Mouse (Mus musculus): ENCODE measurements around the gene Cyp2t4. TPM values are rescaled to one million over a fixed set of nuclear protein-coding genes. Genes with fewer than 3 reads are reported as not detected.

Cyp2t4 gene
- polyA plus RNA-seq, 1 experiment from 2014 or later = 0.06 TPM

- no peak overlapping the region for H3K4me3 ChIP-seq (replicated peaks)
- DNase-seq (no peak), ATAC-seq (ENCODE audit: low read depth) (no peak)
- H3K27ac ChIP-seq = no peak overlapping the region
- no peaks in the 10 kb centered on the region for H3K27me3 ChIP-seq
- H3K4me1 ChIP-seq (replicated peaks) = 0 out of 2 replicates have a peak, but pooled peaks cover 3% of the 10 kb centered on the region
- 73% methylated on average over 22 of the region's 22 CpGs for WGBS (ENCODE audit: insufficient replicate concordance)
- H3K4me2 ChIP-seq = no peak overlapping the region
- H3K9me3 ChIP-seq (replicated peaks) = no peaks in the 10 kb centered on the region; the same call in 1 of the 2 replicates
- no peak overlapping the region for H3K9ac ChIP-seq
- no peaks in the 10 kb centered on the region for H3K36me3 ChIP-seq
Measured at GRCm38 (mm10) chr7:27130521-27131370, 22.8 kb upstream of the Cyp2t4 start.

DNA sequence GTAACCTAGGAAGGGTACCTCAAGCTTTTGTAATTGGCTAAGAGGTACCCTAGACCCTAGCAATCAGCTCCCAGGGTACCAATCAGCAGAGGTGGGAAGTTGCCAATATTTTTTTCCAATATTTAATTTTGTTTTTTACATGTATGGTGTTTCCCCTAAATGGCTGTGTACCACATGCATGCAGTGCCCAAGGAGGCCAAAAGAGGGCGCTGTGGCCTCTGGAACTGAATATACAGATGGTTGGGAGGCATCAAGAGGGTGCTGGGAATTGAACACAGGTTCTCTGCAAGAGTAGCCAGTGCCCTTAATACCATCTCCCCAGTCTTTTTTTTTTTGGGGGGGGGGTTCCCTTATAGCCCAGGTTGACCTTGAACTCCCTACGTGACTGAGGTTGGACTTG, 22.1 kb upstream of the Cyp2t4 start:
- no peak for ATAC-seq (ENCODE audit: low read depth)
- no peak overlapping the region for H3K27ac ChIP-seq
- DNase-seq = no peak
- H3K4me3 ChIP-seq (replicated peaks) = no peak overlapping the region
- H3K27me3 ChIP-seq = no peaks in the 10 kb centered on the region
- no peak overlapping the region for H3K4me2 ChIP-seq
- 53% methylated on average over 2 of the region's 2 CpGs for WGBS (ENCODE audit: insufficient replicate concordance)
- H3K4me1 ChIP-seq (replicated peaks) = 0 out of 2 replicates have a peak, but pooled peaks cover 3% of the 10 kb centered on the region
- H3K9me3 ChIP-seq (replicated peaks) = no peaks in the 10 kb centered on the region; the same call in 1 of the 2 replicates
- no peaks in the 10 kb centered on the region for H3K36me3 ChIP-seq
- H3K9ac ChIP-seq = no peak overlapping the region

- Histone ChIP-seq H3K4me2 (no peak overlapping the region), H3K9me3 (replicated peaks) (no peaks in the 10 kb centered on the region; the same call in 1 of the 2 replicates), H3K4me3 (replicated peaks) (no peak overlapping the region), H3K27me3 (no peaks in the 10 kb centered on the region), H3K36me3 (no peaks in the 10 kb centered on the region), H3K27ac (no peak overlapping the region), H3K4me1 (replicated peaks) (0 out of 2 replicates have a peak, but pooled peaks cover 3% of the 10 kb centered on the region), H3K9ac (no peak overlapping the region)
- 12% methylated on average over 10 of the region's 10 CpGs for WGBS (ENCODE audit: insufficient replicate concordance)
- ATAC-seq (ENCODE audit: low read depth) = no peak
- no peak for DNase-seq
Measured at GRCm38 (mm10) chr7:27132588-27132987, 20.9 kb upstream of the Cyp2t4 start.

- 54% methylated on average over 12 of the region's 12 CpGs for WGBS (ENCODE audit: insufficient replicate concordance)
- no peak for DNase-seq
- ATAC-seq (ENCODE audit: low read depth) = peak; percentile 26; the same call in 1 of the 2 replicates
- H3K4me1 ChIP-seq (replicated peaks) = 0 out of 2 replicates have a peak, but pooled peaks cover 3% of the 10 kb centered on the region
- no peaks in the 10 kb centered on the region for H3K27me3 ChIP-seq
- H3K36me3 ChIP-seq = no peaks in the 10 kb centered on the region
- H3K27ac ChIP-seq = no peak overlapping the region
- H3K9me3 ChIP-seq (replicated peaks) = no peaks in the 10 kb centered on the region; the same call in 1 of the 2 replicates
- no peak overlapping the region for H3K4me2 ChIP-seq
- no peak overlapping the region for H3K4me3 ChIP-seq (replicated peaks)
- H3K9ac ChIP-seq = no peak overlapping the region
Measured at GRCm38 (mm10) chr7:27133156-27133555, 20.4 kb upstream of the Cyp2t4 start.

DNA sequence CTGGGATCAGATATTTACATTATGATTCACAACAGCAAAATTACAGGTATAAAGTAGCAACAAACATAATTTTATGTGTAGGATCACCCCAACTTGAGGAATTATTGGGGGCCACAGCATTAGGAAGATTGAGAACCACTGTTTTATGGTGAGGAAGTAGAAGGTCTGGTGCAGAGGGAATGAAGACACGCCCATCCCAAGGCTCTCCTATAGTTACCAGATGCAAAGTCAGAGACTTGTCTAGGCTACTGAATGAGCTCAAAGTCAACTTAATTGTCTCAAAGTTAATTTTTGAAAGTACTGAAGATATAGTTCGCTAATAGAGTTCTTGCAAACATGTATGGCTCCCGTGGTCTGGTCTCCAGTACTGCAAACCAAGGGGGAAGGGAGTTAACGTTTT, 19.8 kb upstream of the Cyp2t4 start:
- no peak for ATAC-seq (ENCODE audit: low read depth)

GRCm38 (mm10) chr7:27136410-27136996, 17.0 kb upstream of the Cyp2t4 start:
- H3K9me3 ChIP-seq (replicated peaks) = peaks cover 7% of the 10 kb centered on the region
- ATAC-seq (ENCODE audit: low read depth) (no peak), DNase-seq (no peak)
- WGBS (ENCODE audit: insufficient replicate concordance) = 48% methylated on average over 8 of the region's 8 CpGs
- H3K27me3 ChIP-seq = no peaks in the 10 kb centered on the region
- no peak overlapping the region for H3K9ac ChIP-seq
- H3K4me1 ChIP-seq (replicated peaks) = 0 out of 2 replicates have a peak, but pooled peaks cover 3% of the 10 kb centered on the region
- no peaks in the 10 kb centered on the region for H3K36me3 ChIP-seq
- no peak overlapping the region for H3K27ac ChIP-seq
- no peak overlapping the region for H3K4me3 ChIP-seq (replicated peaks)
- H3K4me2 ChIP-seq = no peak overlapping the region

More for the DNA sequence above, 19.8 kb upstream of the Cyp2t4 start:
- Histone ChIP-seq H3K36me3 (no peaks in the 10 kb centered on the region), H3K4me2 (no peak overlapping the region), H3K27me3 (no peaks in the 10 kb centered on the region), H3K9me3 (replicated peaks) (no peaks in the 10 kb centered on the region; the same call in 1 of the 2 replicates), H3K4me3 (replicated peaks) (no peak overlapping the region), H3K9ac (no peak overlapping the region), H3K4me1 (replicated peaks) (0 out of 2 replicates have a peak, but pooled peaks cover 3% of the 10 kb centered on the region), H3K27ac (no peak overlapping the region)
- DNase-seq = no peak
- 65% methylated on average over 4 of the region's 4 CpGs for WGBS (ENCODE audit: insufficient replicate concordance)

GRCm38 (mm10) chr7:27156005-27156404, 2.5 kb downstream of the Cyp2t4 start:
- 73% methylated on average over 13 of the region's 13 CpGs for WGBS (ENCODE audit: insufficient replicate concordance)
- Histone ChIP-seq H3K4me1 (replicated peaks) (peaks cover 11% of the 10 kb centered on the region), H3K9ac (no peak overlapping the region), H3K4me3 (replicated peaks) (no peak overlapping the region), H3K4me2 (no peak overlapping the region), H3K27ac (no peak overlapping the region), H3K27me3 (no peaks in the 10 kb centered on the region), H3K9me3 (replicated peaks) (no peaks in the 10 kb centered on the region), H3K36me3 (peaks cover 27% of the 10 kb centered on the region)
- DNase-seq (no peak), ATAC-seq (ENCODE audit: low read depth) (no peak)

DNA sequence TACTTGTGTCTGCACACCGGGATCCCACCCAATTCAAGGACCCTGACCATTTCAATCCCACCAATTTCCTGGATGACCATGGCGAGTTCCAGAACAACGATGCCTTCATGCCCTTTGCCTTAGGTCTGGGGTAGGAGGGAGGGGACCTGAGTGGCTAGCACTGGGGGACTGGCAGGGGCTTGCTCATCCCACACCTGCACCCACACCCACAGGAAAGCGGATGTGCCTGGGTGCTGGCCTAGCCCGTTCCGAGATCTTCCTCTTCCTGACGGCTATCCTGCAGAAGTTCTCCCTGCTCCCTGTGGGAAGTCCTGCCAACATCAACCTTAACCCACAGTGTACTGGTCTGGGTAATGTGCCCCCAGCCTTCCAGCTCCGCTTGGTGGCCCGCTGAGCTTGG, 4.7 kb downstream of the Cyp2t4 start:
- ATAC-seq (ENCODE audit: low read depth) = no peak
- Histone ChIP-seq H3K4me2 (no peak overlapping the region), H3K4me3 (replicated peaks) (no peak overlapping the region), H3K9me3 (replicated peaks) (no peaks in the 10 kb centered on the region), H3K4me1 (replicated peaks) (peaks cover 32% of the 10 kb centered on the region), H3K9ac (no peak overlapping the region), H3K27me3 (no peaks in the 10 kb centered on the region), H3K36me3 (peaks cover 41% of the 10 kb centered on the region), H3K27ac (no peak overlapping the region)
- 91% methylated on average over 9 of the region's 9 CpGs for WGBS (ENCODE audit: insufficient replicate concordance)
- no peak for DNase-seq

GRCm38 (mm10) chr7:27159256-27159655, 5.7 kb downstream of the Cyp2t4 start:
- Histone ChIP-seq H3K36me3 (peaks cover 52% of the 10 kb centered on the region), H3K27ac (no peak overlapping the region), H3K4me2 (no peak overlapping the region), H3K9me3 (replicated peaks) (no peaks in the 10 kb centered on the region), H3K4me1 (replicated peaks) (peaks cover 43% of the 10 kb centered on the region), H3K27me3 (no peaks in the 10 kb centered on the region), H3K9ac (no peak overlapping the region), H3K4me3 (replicated peaks) (no peak overlapping the region)
- DNase-seq = no peak
- no peak for ATAC-seq (ENCODE audit: low read depth)
- 87% methylated on average over 6 of the region's 6 CpGs for WGBS (ENCODE audit: insufficient replicate concordance)

DNA sequence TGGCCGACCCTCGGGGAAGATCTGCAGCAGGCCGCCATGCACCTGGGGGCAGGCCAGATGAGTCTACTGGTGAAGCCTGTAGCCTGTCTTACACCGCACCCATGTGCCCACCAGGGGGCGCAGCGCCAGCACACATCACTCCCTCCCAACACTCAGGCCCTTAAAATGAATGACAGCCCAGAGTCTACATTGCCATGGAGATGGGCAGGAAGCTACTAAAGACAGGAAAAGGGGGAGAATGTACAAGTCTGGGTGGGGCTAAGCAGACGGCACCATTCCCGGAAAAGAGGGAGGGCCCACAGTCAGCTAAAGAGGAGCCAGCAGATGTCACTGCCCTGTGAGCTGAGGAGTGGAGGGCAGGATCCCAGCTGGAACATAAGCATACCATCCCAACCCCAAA, 6.4 kb downstream of the Cyp2t4 start:
- Histone ChIP-seq H3K36me3 (peaks cover 58% of the 10 kb centered on the region), H3K27me3 (no peaks in the 10 kb centered on the region), H3K9me3 (replicated peaks) (no peaks in the 10 kb centered on the region), H3K9ac (no peak overlapping the region), H3K27ac (no peak overlapping the region), H3K4me3 (replicated peaks) (no peak overlapping the region), H3K4me1 (replicated peaks) (peaks cover 50% of the 10 kb centered on the region), H3K4me2 (no peak overlapping the region)
- ATAC-seq (ENCODE audit: low read depth) = peak; percentile 84
- 9% methylated on average over 8 of the region's 8 CpGs for WGBS (ENCODE audit: insufficient replicate concordance)
- peak; percentile 74 for DNase-seq

GRCm38 (mm10) chr7:27160921-27161320, 7.4 kb downstream of the Cyp2t4 start:
- Histone ChIP-seq H3K27ac (0 out of 2 replicates have a peak overlapping the region, but pooled peaks have one; percentile 8), H3K4me3 (replicated peaks) (no peak overlapping the region), H3K36me3 (peaks cover 63% of the 10 kb centered on the region), H3K4me2 (no peak overlapping the region), H3K27me3 (no peaks in the 10 kb centered on the region), H3K9me3 (replicated peaks) (no peaks in the 10 kb centered on the region), H3K9ac (no peak overlapping the region), H3K4me1 (replicated peaks) (peaks cover 60% of the 10 kb centered on the region)
- ATAC-seq (ENCODE audit: low read depth) = no peak
- DNase-seq = no peak
- 60% methylated on average over 3 of the region's 3 CpGs for WGBS (ENCODE audit: insufficient replicate concordance)

All from liver, embryonic 13.5 days (tissue).